Mouse (Mus musculus) megakaryocyte-erythroid progenitor cell, adult 5-6 weeks (primary cell): ENCODE measurements around the gene Trp53bp1. TPM values are rescaled to one million over a fixed set of nuclear protein-coding genes. Genes with fewer than 3 reads are reported as not detected.

ENCODE experiments used
- ATAC-seq: replicated peaks from 2 replicates; pipeline ENCODE4 v1.8.0; 2016; ENCODE audit warnings: mild to moderate bottlenecking, inconsistent platforms; ENCODE audit not compliant: severe bottlenecking, poor library complexity, low FRiP score, low TSS enrichment
- total RNA-seq, 2 experiments: library from RNA; stranded (forward) in 1 of 2; stranded (reverse) in 1 of 2; fragments of 200-1000, 215-1000 nt in 1 of 2; fragments of >200 nt in 1 of 2; fragmentation: Nextera tagmentation in 1 of 2; gene quantifications; 2 replicates each; pipeline ENCODE4 v1.2.3; 2014 to 2017

Trp53bp1 gene
- total RNA-seq, 2 experiments from 2014 or later = 22.9 to 31.8 TPM

GRCm38 (mm10) chr2:121169902-121170301, 101.3 kb downstream of the Trp53bp1 start:
- no peak for ATAC-seq

GRCm38 (mm10) chr2:121169173-121169572, 102.0 kb downstream of the Trp53bp1 start:
- ATAC-seq = no peak

- no peak for ATAC-seq
These were observed 118.1 kb downstream of the Trp53bp1 start for GRCm38 (mm10) chr2:121153100-121153499.

GRCm38 (mm10) chr2:121149679-121150078, 121.5 kb downstream of the Trp53bp1 start:
- peak; percentile 61; the same call in 1 of the 2 replicates for ATAC-seq

Other genes starting within 250 kb of the Trp53bp1 start
- 24.6 and 30.0 TPM in 2 replicates for gene Epb42, start 234.3 kb downstream of the Trp53bp1 start, total RNA-seq (2014; fragmentation: Nextera tagmentation)
- gene Epb42, start 234.3 kb downstream of the Trp53bp1 start, total RNA-seq (2017) = 13.0 and 19.8 TPM in 2 replicates
- not detected in 2 replicates for gene Tgm5, start 185.6 kb downstream of the Trp53bp1 start, total RNA-seq (2014; fragmentation: Nextera tagmentation)
- not detected in 2 replicates for gene Tgm5, start 185.6 kb downstream of the Trp53bp1 start, total RNA-seq (2017)
- not detected in 2 replicates for gene Tgm7, start 161.6 kb downstream of the Trp53bp1 start, total RNA-seq (2014; fragmentation: Nextera tagmentation)
- not detected in 2 replicates for gene Tgm7, start 161.6 kb downstream of the Trp53bp1 start, total RNA-seq (2017)
- 12.9 and 15.8 TPM in 2 replicates for gene Adal, start 131.0 kb downstream of the Trp53bp1 start, total RNA-seq (2014; fragmentation: Nextera tagmentation)
- gene Adal, start 131.0 kb downstream of the Trp53bp1 start, total RNA-seq (2017) = 11.0 and 13.1 TPM in 2 replicates
- 7.8 and 9.7 TPM in 2 replicates for gene Lcmt2, start 130.8 kb downstream of the Trp53bp1 start, total RNA-seq (2014; fragmentation: Nextera tagmentation)
- 8.7 and 8.8 TPM in 2 replicates for gene Lcmt2, start 130.8 kb downstream of the Trp53bp1 start, total RNA-seq (2017)
- gene Tubgcp4, start 100.8 kb downstream of the Trp53bp1 start, total RNA-seq (2014; fragmentation: Nextera tagmentation) = 62.8 and 83.6 TPM in 2 replicates
- 35.4 and 38.5 TPM in 2 replicates for gene Tubgcp4, start 100.8 kb downstream of the Trp53bp1 start, total RNA-seq (2017)
- gene Zscan29, start 100.3 kb downstream of the Trp53bp1 start, total RNA-seq (2014; fragmentation: Nextera tagmentation) = 15.0 and 16.4 TPM in 2 replicates
- 12.6 and 12.8 TPM in 2 replicates for gene Zscan29, start 100.3 kb downstream of the Trp53bp1 start, total RNA-seq (2017)
- 0.10 TPM in 1 of 2 replicates, not detected in the other for gene Map1a, start 18.2 kb upstream of the Trp53bp1 start, total RNA-seq (2014; fragmentation: Nextera tagmentation)
- gene Map1a, start 18.2 kb upstream of the Trp53bp1 start, total RNA-seq (2017) = not detected in 2 replicates
- gene Ppip5k1, start 84.0 kb upstream of the Trp53bp1 start, total RNA-seq (2014; fragmentation: Nextera tagmentation) = 8.4 and 14.2 TPM in 2 replicates
- gene Ppip5k1, start 84.0 kb upstream of the Trp53bp1 start, total RNA-seq (2017) = 8.2 and 10.1 TPM in 2 replicates
- gene Ckmt1, start 86.3 kb upstream of the Trp53bp1 start, total RNA-seq (2014; fragmentation: Nextera tagmentation) = not detected in 2 replicates
- gene Ckmt1, start 86.3 kb upstream of the Trp53bp1 start, total RNA-seq (2017) = not detected in 2 replicates
- not detected in 2 replicates for gene Strc, start 115.8 kb upstream of the Trp53bp1 start, total RNA-seq (2014; fragmentation: Nextera tagmentation)
- not detected in 2 replicates for gene Strc, start 115.8 kb upstream of the Trp53bp1 start, total RNA-seq (2017)
- gene Pdia3, start 142.4 kb upstream of the Trp53bp1 start, total RNA-seq (2014; fragmentation: Nextera tagmentation) = 98.2 and 163 TPM in 2 replicates
- 198 and 215 TPM in 2 replicates for gene Pdia3, start 142.4 kb upstream of the Trp53bp1 start, total RNA-seq (2017)
- 0.44 and 3.3 TPM in 2 replicates for gene Catsper2, start 142.4 kb upstream of the Trp53bp1 start, total RNA-seq (2014; fragmentation: Nextera tagmentation)
- gene Catsper2, start 142.4 kb upstream of the Trp53bp1 start, total RNA-seq (2017) = 0.56 and 1.3 TPM in 2 replicates
- not detected in 2 replicates for gene Ell3, start 172.9 kb upstream of the Trp53bp1 start, total RNA-seq (2014; fragmentation: Nextera tagmentation)
- not detected in 2 replicates for gene Ell3, start 172.9 kb upstream of the Trp53bp1 start, total RNA-seq (2017)
- gene Serf2, start 177.8 kb upstream of the Trp53bp1 start, total RNA-seq (2014; fragmentation: Nextera tagmentation) = 408 and 415 TPM in 2 replicates
- gene Serf2, start 177.8 kb upstream of the Trp53bp1 start, total RNA-seq (2017) = 367 and 469 TPM in 2 replicates
- gene Hypk, start 181.9 kb upstream of the Trp53bp1 start, total RNA-seq (2014; fragmentation: Nextera tagmentation) = 154 and 217 TPM in 2 replicates
- 184 and 205 TPM in 2 replicates for gene Hypk, start 181.9 kb upstream of the Trp53bp1 start, total RNA-seq (2017)
- gene Serinc4, start 185.4 kb upstream of the Trp53bp1 start, total RNA-seq (2014; fragmentation: Nextera tagmentation) = not detected in 2 replicates
- gene Serinc4, start 185.4 kb upstream of the Trp53bp1 start, total RNA-seq (2017) = 1.4 TPM in 1 of 2 replicates, not detected in the other
- 19.7 and 20.2 TPM in 2 replicates for gene Mfap1b, start 202.7 kb upstream of the Trp53bp1 start, total RNA-seq (2014; fragmentation: Nextera tagmentation)
- gene Mfap1b, start 202.7 kb upstream of the Trp53bp1 start, total RNA-seq (2017) = 50.0 and 51.3 TPM in 2 replicates
- gene Mfap1a, start 235.3 kb upstream of the Trp53bp1 start, total RNA-seq (2014; fragmentation: Nextera tagmentation) = 18.6 and 26.6 TPM in 2 replicates
- gene Mfap1a, start 235.3 kb upstream of the Trp53bp1 start, total RNA-seq (2017) = 34.0 and 45.9 TPM in 2 replicates
- gene Wdr76, start 235.3 kb upstream of the Trp53bp1 start, total RNA-seq (2014; fragmentation: Nextera tagmentation) = 37.9 and 52.7 TPM in 2 replicates
- gene Wdr76, start 235.3 kb upstream of the Trp53bp1 start, total RNA-seq (2017) = 41.7 and 55.8 TPM in 2 replicates